Mouse (Mus musculus) kidney, adult 2 months (tissue): ENCODE results near the gene Pdp2. TPM values are rescaled to one million over a fixed set of nuclear protein-coding genes. Genes with fewer than 3 reads are reported as not detected.

Experiments
- DNase-seq: peaks from one replicate; pipeline ENCODE4 v3.0.0; 2021
- H3K27ac ChIP-seq: fragments of 200-500 bp; 2 replicates; pipeline ENCODE4 v1.5.1; 2012; ENCODE audit warnings: low read depth, low read length, control low read depth, inconsistent platforms; ENCODE audit not compliant: insufficient read depth
- H3K27me3 ChIP-seq: fragments of 200-500 bp; replicated peaks from 2 replicates; pipeline ENCODE4 v1.6.1; 2012; ENCODE audit warnings: mild to moderate bottlenecking, moderate library complexity, low read length, inconsistent platforms; ENCODE audit not compliant: control insufficient read depth, insufficient read depth
- H3K36me3 ChIP-seq: fragments of 200-500 bp; 2 replicates; pipeline ENCODE4 v1.6.1; 2012; ENCODE audit warnings: mild to moderate bottlenecking, moderate library complexity, low read length, inconsistent platforms; ENCODE audit not compliant: control insufficient read depth, insufficient read depth
- H3K4me1 ChIP-seq: fragments of 200-500 bp; 2 replicates; pipeline ENCODE4 v1.6.1; 2011; ENCODE audit warnings: low read length; ENCODE audit not compliant: control insufficient read depth, insufficient read depth
- H3K4me3 ChIP-seq: fragments of 200-500 bp; 2 replicates; pipeline ENCODE4 v1.5.1; 2011; ENCODE audit warnings: mild to moderate bottlenecking, low read depth, low read length, control low read depth; ENCODE audit not compliant: insufficient read depth
- CTCF ChIP-seq: fragments of 200-500 bp; conservative IDR thresholded peaks from 2 replicates; pipeline ENCODE4 v1.5.1; 2011; ENCODE audit warnings: low read depth, mild to moderate bottlenecking, control low read depth, low read length, moderate library complexity, mixed read lengths; ENCODE audit not compliant: insufficient read depth, insufficient read length
- POLR2A ChIP-seq: fragments of 200-500 bp; IDR thresholded peaks from one replicate; pipeline ENCODE4 v1.6.1; 2011; ENCODE audit warnings: low read depth, low read length, control low read depth
- WGBS: fragments of 180-500 bp; shearing (Covaris S2); methylation state at CpG from one replicate; pipeline ENCODE4 v1.1.7; 2018; 5-methylcytosine and 5-hydroxymethylcytosine counted together
- polyA plus RNA-seq: library from polyadenylated mRNA; depleted of rRNA; stranded (reverse); fragments of >200 nt; gene quantifications from 2 replicates; pipeline ENCODE4 v1.2.3, GENCODE M21; 2012

The Pdp2 gene
- polyA plus RNA-seq, 1 experiment: 29.2 TPM

GRCm38 (mm10) chr8:104597656-104598055 is 6.4 kb downstream of the Pdp2 start:
- TF ChIP-seq CTCF: no peak
- TF ChIP-seq POLR2A: no peak
- Histone ChIP-seq H3K4me3 (no peak overlapping the region), H3K27me3 (no peaks in the 10 kb centered on the region), H3K4me1 (peaks cover 45% of the 10 kb centered on the region; the same call in 1 of the 2 replicates), H3K36me3 (peaks cover 8% of the 10 kb centered on the region; the same call in 1 of the 2 replicates), H3K27ac (peak overlapping the region; percentile 75)
- 51% methylated on average over 6 of the region's 6 CpGs for WGBS
- DNase-seq: peak; percentile 82

DNA sequence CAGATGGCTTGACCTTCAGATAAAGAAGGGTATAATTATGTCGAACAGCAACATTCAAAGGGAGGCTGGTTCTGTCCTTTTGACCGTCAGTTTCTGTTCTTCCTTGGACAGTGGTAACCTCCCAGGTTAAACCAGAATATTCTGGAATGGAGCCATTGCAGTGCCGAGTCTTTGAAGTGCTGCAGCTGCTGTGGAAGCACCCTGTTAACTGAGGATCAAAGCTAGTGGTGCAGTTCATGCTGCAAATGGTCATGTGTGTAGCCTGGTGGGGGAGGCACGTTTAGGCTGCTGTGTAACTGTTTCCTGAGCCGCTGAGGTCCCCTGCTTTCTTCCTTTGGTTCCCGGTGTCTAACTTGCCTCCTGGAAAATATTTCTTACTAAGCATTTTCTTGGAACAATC is 7.2 kb downstream of the Pdp2 start:
- WGBS: 12% methylated on average over 6 of the region's 6 CpGs
- Histone ChIP-seq H3K36me3 (peaks cover 8% of the 10 kb centered on the region; the same call in 1 of the 2 replicates), H3K4me1 (peaks cover 43% of the 10 kb centered on the region; the same call in 1 of the 2 replicates), H3K27me3 (no peaks in the 10 kb centered on the region), H3K4me3 (no peak overlapping the region), H3K27ac (peak overlapping the region; percentile 73)
- peak; percentile 89 for DNase-seq
- no peak for TF ChIP-seq POLR2A
- 0 out of 2 replicates have a peak, but pooled peaks have one; percentile 1 for TF ChIP-seq CTCF

DNA sequence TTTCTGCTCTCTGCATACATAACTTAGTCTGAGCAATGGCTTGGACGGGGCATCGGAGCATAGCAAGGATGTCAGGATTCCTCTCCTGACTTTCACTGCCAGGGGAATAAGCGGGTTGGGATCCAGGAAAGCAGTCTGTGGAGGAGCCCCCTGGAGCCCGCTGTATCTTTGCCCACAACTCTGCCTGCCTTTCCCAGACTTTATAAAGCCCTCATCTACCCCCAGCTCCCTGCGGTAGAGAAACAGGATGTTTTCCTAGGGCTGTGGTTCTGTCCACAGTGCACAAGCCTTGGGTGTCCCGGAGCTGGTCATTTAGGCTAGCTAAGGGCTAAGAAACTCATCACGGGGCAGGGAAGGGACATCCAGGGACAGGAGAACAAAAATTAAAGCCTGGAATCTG is 10.1 kb downstream of the Pdp2 start:
- 37% methylated on average over 7 of the region's 7 CpGs for WGBS
- H3K4me3 ChIP-seq: no peak overlapping the region

GRCm38 (mm10) chr8:104601941-104602371 is 10.7 kb downstream of the Pdp2 start:
- no peaks in the 10 kb centered on the region for H3K27me3 ChIP-seq
- no peak overlapping the region for H3K4me3 ChIP-seq
- TF ChIP-seq CTCF: no peak
- no peak for TF ChIP-seq POLR2A
- DNase-seq: peak; percentile 54
- peaks cover 28% of the 10 kb centered on the region for H3K4me1 ChIP-seq
- H3K36me3 ChIP-seq: no peaks in the 10 kb centered on the region
- 2% methylated on average over 12 of the region's 12 CpGs for WGBS
- H3K27ac ChIP-seq: no peak overlapping the region

More for the DNA sequence above, 10.1 kb downstream of the Pdp2 start:
- Histone ChIP-seq H3K27me3 (no peaks in the 10 kb centered on the region), H3K4me1 (peaks cover 25% of the 10 kb centered on the region), H3K36me3 (no peaks in the 10 kb centered on the region), H3K27ac (no peak overlapping the region)
- DNase-seq: no peak
- TF ChIP-seq POLR2A (no peak), CTCF (no peak)

GRCm38 (mm10) chr8:104602468-104603244 is 11.4 kb downstream of the Pdp2 start:
- TF ChIP-seq CTCF (peak; percentile 99), POLR2A (no peak)
- no peak overlapping the region for H3K4me3 ChIP-seq
- H3K4me1 ChIP-seq: peaks cover 30% of the 10 kb centered on the region
- no peak overlapping the region for H3K27ac ChIP-seq
- peak; percentile 94 for DNase-seq
- no peaks in the 10 kb centered on the region for H3K36me3 ChIP-seq
- no peaks in the 10 kb centered on the region for H3K27me3 ChIP-seq
- 11% methylated on average over 21 of the region's 21 CpGs for WGBS

DNA sequence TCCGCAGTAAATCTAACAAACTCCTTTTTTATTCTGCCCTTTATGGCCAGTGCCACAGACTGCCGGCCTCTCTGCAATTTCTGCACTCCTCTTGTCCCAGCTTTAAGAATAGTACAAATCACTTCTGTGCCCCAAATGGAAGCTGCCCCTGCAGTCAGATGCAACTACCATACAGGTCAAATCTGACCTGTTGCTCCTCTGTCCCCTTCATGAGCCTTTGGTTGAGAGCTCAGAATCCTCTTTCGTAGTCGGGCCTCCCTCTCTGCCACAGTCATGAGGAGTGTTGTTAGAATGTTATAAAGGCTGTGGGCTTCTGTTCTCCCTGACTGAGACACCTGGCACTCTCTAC is 12.0 kb downstream of the Pdp2 start:
- Histone ChIP-seq H3K27me3 (no peaks in the 10 kb centered on the region), H3K4me3 (no peak overlapping the region), H3K36me3 (no peaks in the 10 kb centered on the region), H3K4me1 (peaks cover 33% of the 10 kb centered on the region), H3K27ac (no peak overlapping the region)
- no peak for DNase-seq
- TF ChIP-seq CTCF: no peak
- no peak for TF ChIP-seq POLR2A
- WGBS: 46% methylated on average over 4 of the region's 4 CpGs

DNA sequence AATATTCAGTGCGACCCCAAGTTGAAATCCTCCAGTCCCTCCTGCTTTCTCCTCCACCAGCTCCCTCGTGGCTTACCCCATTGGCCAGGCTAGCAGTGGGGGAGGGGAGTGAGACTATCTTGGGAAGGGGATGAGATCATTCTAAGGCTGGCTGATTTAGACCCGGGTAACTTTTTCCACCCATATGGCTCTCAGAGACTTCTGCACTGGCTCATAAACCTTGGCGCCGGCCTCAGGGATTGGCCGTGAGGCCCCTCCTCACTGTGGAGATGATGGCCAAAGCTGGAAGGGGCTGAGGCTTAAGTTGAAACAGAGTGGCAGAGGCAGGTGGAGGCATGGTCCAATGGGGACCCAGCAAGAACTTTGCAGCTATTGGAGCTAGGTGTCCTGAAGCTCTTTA is 15.1 kb downstream of the Pdp2 start:
- TF ChIP-seq POLR2A (no peak), CTCF (no peak)
- Histone ChIP-seq H3K27me3 (no peaks in the 10 kb centered on the region), H3K4me3 (no peak overlapping the region), H3K4me1 (peaks cover 20% of the 10 kb centered on the region), H3K36me3 (no peaks in the 10 kb centered on the region), H3K27ac (no peak overlapping the region)
- no peak for DNase-seq
- 24% methylated on average over 6 of the region's 6 CpGs for WGBS

- H3K36me3 ChIP-seq: no peaks in the 10 kb centered on the region
- TF ChIP-seq CTCF: no peak
- TF ChIP-seq POLR2A: no peak
- no peaks in the 10 kb centered on the region for H3K27me3 ChIP-seq
- WGBS: 47% methylated on average over 2 of the region's 2 CpGs
- H3K27ac ChIP-seq: peak overlapping the region; percentile 78
- peak; percentile 43 for DNase-seq
- peaks cover 15% of the 10 kb centered on the region for H3K4me1 ChIP-seq
- no peak overlapping the region for H3K4me3 ChIP-seq
Measured at GRCm38 (mm10) chr8:104607944-104608343, 16.7 kb downstream of the Pdp2 start.
